Mouse (Mus musculus) left cerebral cortex, postnatal 14 days (tissue): ENCODE results near the gene Ano10. TPM values are rescaled to one million over a fixed set of nuclear protein-coding genes. Genes with fewer than 3 reads are reported as not detected.
A peak's percentile ranks its signal among the peaks of the same experiment; 100 is the strongest.
"Not testable (repeated sequence)": the region's sequence is repeated elsewhere in the genome, so short reads cannot be mapped to it uniquely, and the experiment has no call there.

Experiments used
- DNase-seq, 2 experiments: peaks; one replicate each; pipeline ENCODE4 v3.0.0; 2021 to 2022; ENCODE audit warnings: low spot score in 2 of 2, mixed read lengths in 1 of 2
- intact Hi-C: fragments of 180-260 bp; cut with DNase I; formaldehyde crosslinking; loops from one replicate; pipeline ENCODE4 v1.15.1; 2025
- total RNA-seq, 2 experiments: library from RNA; stranded (reverse); gene quantifications; 2 replicates each; pipeline ENCODE4 v1.2.3; 2021

Ano10 gene
- total RNA-seq, 2 experiments from 2014 or later: 28.5 to 34.2 TPM

DNA sequence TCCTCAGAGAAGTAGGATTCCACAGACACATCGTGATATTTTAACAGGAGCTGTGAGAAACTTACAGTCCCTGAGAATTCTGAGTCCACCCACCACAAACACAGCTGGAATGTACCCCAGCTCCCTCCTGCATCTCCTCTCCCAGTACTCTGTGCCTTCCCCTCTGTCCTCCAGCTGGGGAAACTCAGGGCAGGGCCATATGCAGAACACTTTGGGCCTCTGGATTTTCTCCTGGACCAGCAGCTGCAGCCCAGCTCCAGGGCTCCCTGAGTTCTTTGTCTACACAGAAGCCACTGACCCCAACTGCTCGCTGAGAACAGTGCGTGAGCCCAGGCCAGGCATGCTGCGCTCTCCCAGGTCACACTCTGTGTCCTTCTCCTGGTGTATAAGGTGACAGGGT is 111.1 kb downstream of the Ano10 start:
- intact Hi-C loops: no loop called here
- no peak for DNase-seq

DNA sequence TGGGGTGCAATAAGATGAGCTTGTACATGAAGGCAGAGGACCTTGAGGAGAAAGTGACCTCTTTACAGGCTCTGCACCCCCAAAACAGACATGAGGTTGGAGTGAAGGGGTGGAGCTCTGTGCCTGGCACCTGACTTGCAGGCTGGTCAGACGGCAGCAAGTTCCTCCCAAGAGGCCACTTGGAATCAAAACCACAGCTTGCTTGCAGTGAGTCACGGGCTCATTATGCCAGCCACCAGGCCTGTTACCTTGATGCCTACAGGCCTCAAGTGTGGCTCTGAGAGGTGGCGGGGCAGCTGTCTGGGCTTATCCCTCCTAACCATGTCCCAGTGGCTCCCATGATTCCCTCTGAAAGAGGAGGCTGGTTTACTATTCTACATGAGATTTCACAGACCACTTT is 114.1 kb downstream of the Ano10 start:
- intact Hi-C loops: no loop called here
- DNase-seq: no peak

DNA sequence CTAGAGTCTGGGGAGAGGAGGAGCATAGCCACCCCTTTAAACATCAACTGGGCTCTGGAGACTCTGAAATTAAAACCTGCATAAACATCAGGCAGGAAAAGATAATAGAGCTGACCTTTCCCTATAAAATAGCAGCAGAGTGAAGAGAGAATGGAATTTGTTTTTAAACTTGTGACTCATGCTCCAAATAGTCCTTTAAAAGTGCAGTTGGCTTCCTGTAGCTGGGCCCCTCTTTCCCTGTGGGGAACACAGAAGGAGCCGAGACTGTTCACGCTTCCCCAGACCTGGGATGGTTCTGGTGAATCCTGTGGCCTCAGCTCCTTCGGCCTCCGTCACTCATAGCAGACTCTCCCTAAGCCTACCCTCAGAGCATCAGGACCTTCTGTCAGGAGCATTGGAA is 115.8 kb downstream of the Ano10 start:
- DNase-seq: no peak
- intact Hi-C loops: no loop called here

DNA sequence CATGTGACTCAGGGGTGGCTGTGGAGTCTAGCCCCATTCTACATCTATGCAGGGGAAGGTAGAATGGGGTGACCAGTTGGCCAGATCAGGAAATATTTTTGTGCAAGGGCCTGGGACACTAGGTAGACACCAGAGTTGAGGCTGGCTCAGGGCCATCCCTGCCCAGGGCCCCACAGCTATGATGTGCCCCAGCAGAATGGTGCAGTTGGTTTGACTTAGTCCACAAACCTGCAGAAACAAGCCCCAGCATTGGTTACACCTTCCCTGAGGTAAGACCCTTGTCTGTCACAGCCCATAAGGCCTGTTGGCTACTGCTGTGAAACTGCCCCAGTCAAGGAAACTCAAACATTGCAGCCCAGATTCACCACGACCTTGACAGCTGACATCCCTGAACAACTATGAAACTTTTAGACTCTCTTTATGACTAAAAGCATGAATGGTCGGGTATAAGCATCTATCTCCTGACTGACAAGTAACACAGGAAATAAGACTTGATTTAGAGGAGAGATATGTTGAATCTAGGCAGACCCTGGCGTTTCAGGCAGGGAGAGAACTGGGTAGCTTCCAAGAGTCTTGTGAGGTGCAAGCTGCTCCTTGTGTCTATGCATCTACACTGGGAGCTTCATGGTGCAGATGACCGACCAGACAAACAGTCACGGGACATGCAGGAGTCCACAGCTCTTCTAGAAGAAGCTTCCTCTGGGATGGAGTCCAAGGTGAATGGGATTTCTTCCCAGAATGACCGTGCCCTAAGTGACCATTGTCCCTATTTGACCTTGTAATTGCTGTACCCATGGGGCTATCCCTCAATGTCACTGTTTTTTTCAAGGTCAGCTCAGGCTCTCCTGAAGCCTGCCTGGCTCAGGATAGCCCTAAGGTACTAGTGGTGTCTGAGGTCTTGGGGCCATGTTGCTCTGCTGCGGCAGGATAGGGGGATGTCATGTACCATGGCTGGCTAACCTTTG is 116.7 kb downstream of the Ano10 start:
- intact Hi-C loops: no loop called here
- DNase-seq: no peak

- DNase-seq: no peak
- intact Hi-C loops: no loop called here
Measured at GRCm38 (mm10) chr9:122174723-122175122, 119.5 kb downstream of the Ano10 start.

- DNase-seq: no peak
- intact Hi-C loops: no loop called here
Measured at GRCm38 (mm10) chr9:122173405-122174233, 120.6 kb downstream of the Ano10 start.

GRCm38 (mm10) chr9:122172612-122173186 is 121.5 kb downstream of the Ano10 start:
- intact Hi-C loops: no loop called here
- no peak for DNase-seq

- DNase-seq: peak in 1 of 2 experiments; percentile 30
- intact Hi-C loops: no loop called here
Measured at GRCm38 (mm10) chr9:122169901-122170300, 124.3 kb downstream of the Ano10 start.

DNA sequence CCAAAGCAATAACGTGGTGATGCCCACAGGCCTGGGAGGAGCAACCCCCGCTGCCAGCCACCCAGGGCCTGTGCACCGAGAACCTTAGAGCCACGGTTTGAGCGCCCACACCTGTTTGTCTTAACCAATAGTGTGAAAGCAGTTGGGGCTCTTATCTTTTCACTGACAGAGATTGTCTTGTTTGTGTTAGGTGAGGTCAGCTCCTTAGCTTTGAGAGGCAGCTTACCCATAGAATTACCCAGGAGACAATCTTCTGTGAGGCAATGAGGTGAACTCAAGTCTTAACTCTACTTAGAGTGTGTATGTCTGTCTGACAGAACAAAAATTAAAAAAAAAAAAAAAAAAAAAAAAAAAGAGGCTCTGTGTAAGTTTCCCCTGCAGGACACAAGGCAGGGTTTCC is 126.5 kb downstream of the Ano10 start:
- DNase-seq, intact Hi-C loops: not testable (repeated sequence)

GRCm38 (mm10) chr9:122164535-122164934 is 129.7 kb downstream of the Ano10 start:
- DNase-seq: no peak
- intact Hi-C loops: no loop called here

- DNase-seq: no peak
- intact Hi-C loops: no loop called here
Measured at GRCm38 (mm10) chr9:122157079-122157441, 137.2 kb downstream of the Ano10 start.

DNA sequence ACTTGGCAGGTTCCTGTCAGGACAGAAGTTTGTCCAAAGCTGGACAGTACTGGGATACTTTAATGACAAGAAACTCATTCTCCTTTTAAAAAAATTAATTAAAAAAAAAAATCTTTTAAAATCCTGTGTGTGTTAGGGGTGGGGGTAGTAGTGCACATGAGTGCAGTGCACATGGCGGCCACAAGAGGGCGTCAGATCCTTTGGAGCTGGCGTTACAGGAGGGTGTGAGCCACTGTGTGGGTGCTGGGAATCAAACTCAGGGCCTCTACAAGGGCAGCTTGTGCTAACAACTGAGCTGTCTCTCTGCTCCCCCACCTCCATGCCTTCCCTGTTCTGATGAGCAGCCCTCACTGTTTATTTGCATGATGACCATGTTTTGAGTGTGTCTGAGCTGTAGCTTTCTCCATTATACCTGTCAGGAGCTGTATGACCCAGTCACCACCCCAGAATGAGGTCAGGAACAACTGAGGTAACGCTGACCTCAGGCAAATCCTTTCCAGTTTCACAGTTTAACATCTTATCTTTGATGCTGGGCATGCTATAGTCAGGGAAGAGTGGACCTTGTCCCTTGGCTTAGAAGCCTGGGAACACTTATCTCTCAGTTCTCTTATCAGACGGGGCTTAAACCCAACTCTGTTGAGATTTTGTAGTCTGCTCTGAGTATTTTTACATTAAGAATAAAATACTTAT is 137.7 kb downstream of the Ano10 start:
- DNase-seq: no peak

GRCm38 (mm10) chr9:122155193-122155592 is 139.0 kb downstream of the Ano10 start:
- no peak for DNase-seq
- intact Hi-C loops: no loop called here

More for the DNA sequence above, 137.7 kb downstream of the Ano10 start:
- intact Hi-C loops: no loop called here

DNA sequence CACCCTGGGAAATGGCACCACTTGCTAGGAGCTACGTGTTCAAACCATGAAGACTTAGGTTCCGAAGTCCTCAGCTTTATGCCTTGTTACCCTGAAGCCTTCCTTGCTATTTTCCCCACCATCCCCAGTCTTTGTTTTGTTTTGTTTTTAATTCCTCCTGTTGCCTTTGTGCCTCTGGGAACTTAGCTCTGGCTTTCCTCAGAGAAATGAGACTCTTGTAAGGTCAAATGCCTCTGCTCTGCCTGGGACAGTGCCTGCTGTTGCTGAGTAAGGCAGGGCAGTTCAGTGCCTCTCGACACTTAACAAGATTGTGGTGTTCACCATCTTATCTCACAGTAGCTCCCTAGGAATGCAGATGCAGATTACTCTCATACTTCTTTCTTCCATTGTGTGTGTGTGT is 140.8 kb downstream of the Ano10 start:
- intact Hi-C loops: no loop called here
- no peak for DNase-seq

- intact Hi-C loops: no loop called here
- DNase-seq: no peak
Measured at GRCm38 (mm10) chr9:122152501-122152900, 141.7 kb downstream of the Ano10 start.

- DNase-seq: no peak
- intact Hi-C loops: no loop called here
Measured at GRCm38 (mm10) chr9:122152063-122152462, 142.2 kb downstream of the Ano10 start.

DNA sequence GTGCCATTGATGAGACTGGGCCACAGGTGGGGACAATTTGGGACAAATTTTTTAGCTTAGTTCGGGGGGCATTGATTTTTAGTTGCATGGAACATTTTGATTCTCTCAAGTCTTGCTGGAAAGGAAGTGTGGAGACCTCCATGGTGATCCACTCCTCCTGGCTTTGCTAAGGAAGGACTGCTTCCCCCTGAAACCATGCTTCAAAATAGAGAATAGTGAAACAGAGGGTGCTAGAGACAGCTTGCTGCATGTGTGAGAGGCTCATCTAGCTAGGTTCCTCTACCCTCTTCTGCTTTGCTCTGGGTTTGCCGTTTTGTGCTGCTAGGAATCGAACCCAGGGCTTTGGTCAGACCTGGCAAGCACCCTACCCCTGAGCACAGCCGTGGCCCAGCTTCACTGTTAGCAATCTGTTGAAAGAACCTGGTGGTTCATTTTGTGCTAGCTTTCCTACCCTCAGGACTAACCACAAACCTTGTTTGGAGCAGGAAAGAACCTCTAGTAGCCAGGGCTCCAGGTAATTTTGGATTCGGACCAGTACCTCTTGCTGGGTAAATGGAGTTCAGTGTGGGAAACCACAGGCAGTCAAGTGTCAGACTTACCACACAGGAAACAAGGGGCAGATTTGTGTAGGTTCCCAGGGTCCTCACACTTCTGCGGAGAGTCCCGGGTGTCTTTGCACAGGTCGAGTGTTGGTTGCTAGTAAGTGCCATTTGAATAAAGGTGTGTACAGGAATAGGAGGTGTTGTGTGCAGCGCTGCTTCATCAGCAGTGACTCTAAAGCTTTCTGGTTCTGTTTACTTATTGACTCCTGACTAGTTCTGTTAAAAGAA is 144.0 kb downstream of the Ano10 start:
- DNase-seq: no peak
- intact Hi-C loops: no loop called here

DNA sequence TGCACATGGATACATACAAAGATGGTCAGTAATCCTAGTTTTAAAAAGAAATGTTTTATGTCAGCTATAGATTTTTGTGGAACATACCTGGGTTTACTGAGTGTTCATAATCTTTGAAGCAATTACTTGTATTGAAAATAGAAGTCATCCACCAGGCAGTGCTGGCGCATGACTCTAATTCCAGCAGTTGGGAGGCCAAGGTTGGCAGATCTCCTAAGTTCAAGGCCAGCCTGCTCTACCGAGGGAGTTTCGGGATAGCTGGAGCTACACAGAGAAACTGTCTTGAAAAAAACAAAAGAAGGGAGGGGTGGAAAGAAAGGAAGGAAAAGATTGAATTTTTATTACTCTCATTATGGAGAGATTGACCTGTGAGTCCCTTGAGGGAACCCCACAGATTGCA is 145.9 kb downstream of the Ano10 start:
- no peak for DNase-seq
- intact Hi-C loops: no loop called here
